Mouse (Mus musculus): ENCODE measurements around the gene Depdc5.
"Not testable (repeated sequence)": the region's sequence is repeated elsewhere in the genome, so short reads cannot be mapped to it uniquely, and the experiment has no call there.

Depdc5 gene

GRCm38 (mm10) chr5:33032036-33032773 lies 168.7 kb downstream of the Depdc5 start:
- DNase-seq (ENCODE audit: low read depth): no peak

DNA sequence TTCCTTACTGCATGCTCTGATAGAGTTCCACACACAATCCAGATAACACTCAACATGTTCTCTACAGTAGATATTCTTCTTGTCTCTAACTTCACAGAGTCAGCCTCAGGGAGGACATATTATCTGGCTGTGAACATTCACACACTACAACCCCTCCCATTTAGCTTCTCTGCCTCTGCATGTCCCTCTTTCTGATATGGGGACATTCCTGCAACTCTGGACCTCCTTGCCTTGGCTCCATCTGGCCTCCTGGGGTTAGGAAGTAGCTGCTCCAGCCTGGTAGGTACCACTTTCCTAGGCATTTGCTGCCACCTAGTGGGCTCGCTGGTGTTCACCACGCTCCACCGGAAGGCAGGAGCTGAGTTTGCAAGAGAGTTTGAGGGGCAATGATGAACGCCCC lies 169.6 kb downstream of the Depdc5 start:
- DNase-seq (ENCODE audit: low read depth): peak; percentile 90

DNA sequence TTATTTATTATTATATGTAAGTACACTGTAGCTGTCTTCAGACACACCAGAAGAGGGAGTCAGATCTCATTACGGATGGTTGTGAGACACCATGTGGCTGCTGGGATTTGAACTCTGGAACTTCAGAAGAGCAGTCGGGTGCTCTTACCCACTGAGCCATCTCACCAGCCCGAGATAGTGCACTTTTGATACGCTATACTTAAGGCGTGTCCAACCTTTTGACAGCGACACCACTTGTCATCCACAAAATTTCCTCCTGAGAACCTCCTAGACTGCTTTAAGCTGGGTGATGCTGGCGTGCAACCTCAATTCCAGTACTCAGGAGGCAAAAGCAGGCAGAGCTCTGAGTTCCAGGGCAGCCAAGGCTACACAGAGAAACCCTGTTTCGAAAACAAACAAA lies 170.1 kb downstream of the Depdc5 start:
- not testable (repeated sequence) for DNase-seq (ENCODE audit: low read depth)

DNA sequence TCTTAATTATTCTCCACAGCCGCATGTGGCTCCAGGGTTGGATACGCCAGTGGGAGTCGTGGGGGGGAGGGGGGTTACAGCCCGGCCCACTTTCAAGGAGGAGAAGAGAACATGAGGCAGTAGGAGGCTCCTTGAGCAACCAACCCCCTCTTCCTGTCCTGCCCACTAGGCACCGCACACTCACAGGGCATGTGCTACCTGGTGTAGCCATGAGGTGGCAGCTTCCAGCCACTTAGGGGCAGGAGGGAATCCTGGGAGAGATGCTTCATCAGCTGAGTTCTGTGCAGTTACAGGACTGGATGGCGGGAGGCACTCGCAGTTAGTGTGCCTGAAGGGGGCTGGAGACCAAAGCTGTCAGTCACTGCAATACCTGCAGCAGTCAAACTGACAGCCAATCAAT lies 170.6 kb downstream of the Depdc5 start:
- DNase-seq (ENCODE audit: low read depth): peak; percentile 67

- DNase-seq (ENCODE audit: low read depth): no peak
These were observed 171.4 kb downstream of the Depdc5 start for GRCm38 (mm10) chr5:33034916-33035315.

DNA sequence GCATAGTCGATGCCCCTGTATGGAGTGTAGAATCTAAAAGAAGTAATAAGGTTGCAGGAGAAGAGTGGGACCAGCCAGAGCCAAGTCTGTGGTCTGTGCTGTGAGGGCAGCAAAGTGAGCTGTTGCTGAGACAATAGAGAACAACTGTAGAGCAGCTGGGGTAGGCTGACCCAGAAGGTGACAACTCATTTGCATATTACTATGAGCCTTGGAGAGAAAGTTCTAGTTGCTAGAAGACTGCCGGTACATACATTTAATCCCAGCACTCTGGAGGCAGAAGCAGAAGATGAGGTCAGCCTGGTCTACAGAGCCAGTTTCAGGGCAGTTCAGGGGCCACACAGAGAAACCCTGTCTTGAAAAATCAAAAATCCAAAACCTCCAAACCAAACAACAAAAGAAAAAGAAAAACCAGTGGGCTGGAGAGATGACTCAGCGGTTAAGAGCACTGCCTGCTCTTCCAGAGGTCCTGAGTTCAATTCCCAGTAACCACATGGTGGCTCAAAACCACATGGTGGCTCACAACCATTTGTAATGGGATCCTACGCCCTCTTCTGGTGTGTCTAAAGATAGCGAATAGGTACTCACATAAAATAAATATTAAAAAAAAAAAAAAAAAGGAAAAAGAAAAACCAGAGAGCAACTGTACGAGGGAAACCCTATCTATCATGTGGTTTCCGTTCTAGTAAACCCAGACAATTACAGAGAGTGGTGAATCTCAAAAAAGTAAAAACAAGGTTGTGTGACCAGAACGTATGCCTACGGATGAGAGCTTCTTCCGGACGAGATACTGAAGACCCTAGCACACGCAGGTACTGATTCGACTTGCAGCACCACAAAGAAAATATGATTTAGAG lies 175.4 kb downstream of the Depdc5 start:
- no peak for DNase-seq (ENCODE audit: low read depth)

- peak; percentile 91 for DNase-seq (ENCODE audit: low read depth)
These were observed 176.0 kb downstream of the Depdc5 start for GRCm38 (mm10) chr5:33039510-33039911.

- not testable (repeated sequence) for DNase-seq (ENCODE audit: low read depth)
These were observed 177.2 kb downstream of the Depdc5 start for GRCm38 (mm10) chr5:33040735-33041134.

DNA sequence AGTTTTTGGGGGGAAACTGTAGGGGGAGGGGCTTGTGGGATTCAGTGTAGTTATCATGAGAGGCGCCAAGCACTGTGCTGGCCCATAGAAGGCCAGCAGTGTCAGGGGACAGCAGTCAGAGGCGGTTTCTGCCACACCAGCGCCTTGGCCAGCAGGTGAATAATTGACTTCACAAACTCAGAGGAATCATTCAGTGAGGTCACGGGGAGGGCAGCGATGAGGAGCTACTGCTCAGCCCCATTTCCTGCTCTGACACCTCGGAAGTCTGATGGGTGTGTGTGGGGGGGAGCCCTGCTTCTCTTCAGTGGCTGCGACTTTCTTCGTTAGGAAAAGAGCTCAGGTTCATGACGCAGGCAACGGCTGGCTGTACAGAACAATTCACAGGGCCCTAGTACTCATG lies 179.9 kb downstream of the Depdc5 start:
- peak; percentile 59 for DNase-seq (ENCODE audit: low read depth)

Measured in induced T-regulatory cell, adult 2 months (primary cell).